Mouse (Mus musculus) c-Kit-positive CD71-positive TER-119-negative erythroid progenitor cells, embryonic 14.5 days (primary cell): ENCODE measurements at regions not wholly inside any gene's neighbourhood (a gene's known extent, or its start where the extent isn't known, plus 50 kb on each side); places are given as distances from the start of the nearest gene placed in this dataset.
"Not testable (repeated sequence)": the region's sequence is repeated elsewhere in the genome, so short reads cannot be mapped to it uniquely, and the experiment has no call there.

Experiments used
- DNase-seq: peaks from one replicate; pipeline ENCODE4 v3.0.0-alpha.2; 2013; ENCODE audit warnings: low read depth

DNA sequence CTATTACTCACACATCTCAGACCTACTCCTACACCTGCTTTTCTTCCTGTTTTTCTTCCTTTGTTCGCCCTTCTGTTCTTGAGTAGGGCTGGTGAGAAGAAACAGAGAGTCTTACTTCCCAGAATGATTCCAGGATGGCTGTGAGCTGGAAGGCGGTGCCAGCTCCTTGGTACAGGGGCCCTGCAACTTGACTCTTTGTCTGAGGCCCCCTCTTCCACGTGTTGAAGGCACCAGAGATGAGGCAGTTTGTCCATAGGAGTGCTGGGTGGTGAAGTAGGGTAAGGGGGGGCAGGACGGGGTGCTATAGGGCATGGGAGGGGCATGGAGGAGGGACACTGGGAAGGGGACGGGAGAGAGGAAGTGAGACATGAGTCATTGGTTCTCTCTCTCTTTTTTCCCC is 60.8 kb downstream of the Dmrta2 start:
- DNase-seq: no peak

DNA sequence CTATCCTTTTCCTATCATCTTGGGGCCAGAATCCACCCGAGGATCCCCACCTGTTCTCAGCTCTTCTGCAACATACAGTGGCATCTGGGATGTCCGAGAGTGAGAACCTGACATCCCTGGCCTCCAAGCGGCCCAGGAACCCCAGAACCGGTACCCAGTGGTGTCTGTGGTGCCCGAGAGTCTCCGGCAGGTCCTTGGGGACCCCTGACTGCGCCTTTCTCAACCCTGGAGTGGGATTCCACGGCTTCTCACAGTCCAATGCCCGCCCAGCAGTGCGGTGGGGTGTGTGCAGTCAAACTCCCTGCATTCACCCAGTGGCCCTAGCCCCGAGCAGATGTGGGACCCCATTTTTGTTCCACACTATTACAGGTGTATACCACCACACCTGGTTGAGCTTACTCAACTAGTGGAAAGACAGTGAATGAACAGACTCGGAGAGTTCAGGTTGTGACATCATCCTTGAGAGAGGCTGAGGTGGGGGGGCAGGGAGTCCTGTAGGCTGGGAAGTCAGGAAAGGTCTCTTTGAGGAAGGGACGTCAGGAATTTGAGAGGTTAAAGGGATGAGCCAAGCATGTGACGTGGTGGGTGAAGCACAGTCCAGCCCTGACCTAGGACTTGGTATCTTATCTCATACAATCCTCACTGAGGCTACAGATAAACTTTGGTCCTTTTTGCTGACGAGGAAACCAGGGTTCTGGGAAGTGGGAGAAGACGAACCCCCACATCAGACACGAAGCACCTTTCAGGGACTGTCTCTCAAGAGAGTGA is 67.2 kb downstream of the Dmrta2 start:
- no peak for DNase-seq

GRCm38 (mm10) chr4:110045651-110046269 is 67.9 kb downstream of the Dmrta2 start:
- DNase-seq: no peak

DNA sequence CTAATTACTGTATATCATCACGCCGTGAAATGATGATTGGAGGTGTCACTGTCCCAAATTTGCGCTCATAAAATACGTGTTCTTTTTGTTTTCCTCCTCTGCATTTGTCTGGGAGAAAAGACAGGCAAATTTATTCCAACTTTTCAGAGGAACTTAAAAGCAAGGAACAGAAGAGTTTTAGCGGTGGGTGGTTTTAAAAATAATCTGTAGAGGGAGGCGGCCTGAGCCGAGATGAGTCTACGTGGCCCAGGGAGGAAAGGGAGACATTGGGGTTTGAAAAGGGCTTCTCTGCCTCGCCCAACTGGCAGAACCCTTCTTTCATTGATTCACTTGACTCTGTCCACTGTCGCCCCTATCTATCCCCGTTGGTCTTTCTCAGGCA is 68.4 kb downstream of the Dmrta2 start:
- DNase-seq: no peak

DNA sequence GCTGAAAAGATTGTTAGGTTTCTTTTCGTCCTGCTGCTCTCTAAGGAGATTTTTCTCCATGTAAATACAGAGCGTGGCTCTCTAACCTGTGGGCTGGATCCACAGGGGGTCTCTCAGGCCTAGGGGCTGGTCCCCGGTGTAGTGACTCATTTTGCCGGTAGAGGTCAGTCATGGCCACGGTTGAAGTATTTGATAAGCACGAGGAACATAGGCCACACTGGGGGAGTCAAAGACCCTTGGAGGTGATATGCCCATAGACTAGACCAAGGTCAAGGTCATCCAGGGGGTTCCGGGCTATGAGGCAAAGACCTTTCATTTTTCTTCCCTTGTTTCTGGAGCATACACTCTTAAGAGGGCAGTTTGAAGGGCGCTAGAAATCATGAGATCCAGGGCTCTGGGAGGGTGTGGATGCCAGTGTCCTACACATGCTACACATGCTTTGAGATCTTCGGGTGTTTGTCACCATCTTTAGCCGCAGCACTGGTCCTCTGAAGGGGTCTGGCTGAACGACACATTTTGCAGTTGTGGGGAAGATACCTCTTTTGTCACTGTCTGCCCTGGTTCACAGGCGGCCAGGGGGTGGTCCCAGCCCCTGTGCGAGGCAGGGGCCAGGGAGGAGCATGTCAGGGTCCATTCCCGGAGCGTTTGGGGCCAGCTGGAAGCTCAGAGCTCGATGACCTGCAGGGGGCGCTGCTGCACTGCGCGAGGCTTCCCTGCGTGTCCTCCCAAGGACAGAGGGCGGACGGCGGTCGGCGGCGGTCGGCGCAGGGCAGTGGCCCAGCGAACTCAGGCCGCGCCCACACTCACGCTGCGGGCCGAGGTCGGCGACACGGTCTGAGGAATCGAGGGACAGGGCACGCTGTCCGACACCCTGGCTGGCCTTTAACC is 72.8 kb downstream of the Dmrta2 start:
- DNase-seq: peak; percentile 42

DNA sequence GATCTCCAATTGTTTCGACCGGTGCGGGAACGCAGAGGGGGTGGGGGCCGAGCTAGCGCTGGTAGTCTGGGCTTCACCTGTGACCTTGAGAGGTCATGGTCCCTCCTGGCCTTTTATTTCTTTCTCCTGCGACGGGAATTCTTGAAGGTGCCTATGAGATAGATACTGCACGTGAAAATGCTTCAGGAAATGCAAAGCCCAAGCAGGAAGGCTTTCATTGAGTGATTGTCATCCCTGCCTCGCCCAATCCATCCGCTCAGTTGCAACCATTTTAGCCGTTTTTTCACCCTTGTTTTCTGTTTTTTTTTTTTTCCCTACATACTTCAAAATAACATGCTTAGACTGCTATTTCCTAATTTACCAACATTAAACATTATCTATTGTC is 73.4 kb downstream of the Dmrta2 start:
- DNase-seq: no peak

- DNase-seq: no peak
These were observed 74.0 kb downstream of the Dmrta2 start for GRCm38 (mm10) chr4:110051872-110052271.

- DNase-seq: no peak
These were observed 75.1 kb downstream of the Dmrta2 start for GRCm38 (mm10) chr4:110052998-110053397.

- DNase-seq: no peak
These were observed 96.0 kb downstream of the Dmrta2 start for GRCm38 (mm10) chr4:110073836-110074235.

DNA sequence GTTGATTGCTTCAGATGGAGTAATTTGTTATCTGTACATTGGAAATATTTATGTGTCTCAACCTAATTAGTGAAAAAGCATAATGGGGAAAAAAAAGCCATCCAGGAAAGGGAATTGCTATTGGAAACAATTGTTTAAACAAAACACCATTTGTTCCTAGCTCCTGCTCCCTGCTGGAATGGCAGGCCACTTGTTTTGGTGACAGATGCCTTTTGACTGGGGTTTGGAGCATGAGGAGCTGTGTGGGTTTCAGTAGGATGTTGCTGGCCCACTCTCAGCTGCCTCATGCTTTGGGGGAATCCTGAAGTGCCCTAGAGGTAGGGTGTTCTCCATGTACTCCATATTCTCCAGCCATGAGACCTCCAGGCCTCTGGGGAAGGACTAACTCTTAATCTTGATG is 105.5 kb downstream of the Dmrta2 start:
- no peak for DNase-seq

- peak; percentile 34 for DNase-seq
These were observed 109.9 kb downstream of the Dmrta2 start for GRCm38 (mm10) chr4:110087570-110088247.

- no peak for DNase-seq
These were observed 115.4 kb downstream of the Dmrta2 start for GRCm38 (mm10) chr4:110093040-110093820.

GRCm38 (mm10) chr4:110094541-110094940 is 116.7 kb downstream of the Dmrta2 start:
- DNase-seq: no peak

GRCm38 (mm10) chr4:110095760-110096593 is 118.1 kb downstream of the Dmrta2 start:
- no peak for DNase-seq

DNA sequence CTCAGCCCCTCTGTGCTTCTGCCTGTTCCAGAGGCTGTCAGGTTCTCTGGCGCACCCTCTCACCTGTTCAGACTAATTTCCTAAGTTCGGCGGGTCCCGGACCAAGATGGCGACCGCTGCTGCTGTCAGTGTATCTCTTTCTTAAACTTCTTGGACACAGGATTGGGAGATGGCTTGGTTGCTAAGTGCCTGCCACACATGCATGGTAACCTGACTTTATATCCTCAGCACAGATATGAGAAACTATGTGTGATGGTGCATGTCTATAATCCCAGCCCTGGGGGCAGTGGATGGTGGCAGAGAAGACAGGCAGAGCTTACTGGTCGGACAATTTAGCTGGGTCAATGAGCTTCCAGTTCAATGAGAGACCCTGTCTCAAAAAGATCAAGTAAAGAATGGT is 126.3 kb downstream of the Dmrta2 start:
- DNase-seq: not testable (repeated sequence)

DNA sequence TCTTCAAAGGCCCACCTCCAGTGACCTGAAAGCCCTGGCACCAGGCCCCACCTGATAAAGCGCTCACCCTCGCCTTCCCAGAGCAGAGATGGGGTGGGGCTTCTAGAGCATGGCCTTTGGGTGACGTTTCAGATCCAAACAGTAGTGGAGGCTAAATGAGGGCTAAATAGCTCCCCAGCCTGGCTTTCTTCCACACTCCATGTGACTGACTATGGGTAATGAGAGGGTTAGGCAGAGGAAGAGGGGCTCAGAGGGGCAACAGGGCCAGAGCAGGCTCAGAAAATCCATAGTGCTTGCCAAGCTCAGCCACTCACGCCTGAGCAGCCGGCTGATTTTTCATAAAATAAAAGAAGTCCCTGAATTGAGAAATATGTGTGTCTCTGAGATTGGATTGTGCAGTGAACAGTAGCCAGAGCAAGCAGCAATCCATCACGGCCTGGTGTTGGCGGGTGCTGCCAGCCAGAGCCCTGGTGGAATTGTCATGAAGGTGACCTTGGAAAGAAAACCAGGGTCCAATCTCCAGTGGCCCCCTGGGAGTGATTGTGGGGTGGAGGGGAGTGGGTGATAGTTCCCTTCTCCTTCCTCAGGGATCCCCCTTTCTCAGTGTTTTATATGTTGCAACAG is 128.9 kb downstream of the Dmrta2 start:
- DNase-seq: no peak

DNA sequence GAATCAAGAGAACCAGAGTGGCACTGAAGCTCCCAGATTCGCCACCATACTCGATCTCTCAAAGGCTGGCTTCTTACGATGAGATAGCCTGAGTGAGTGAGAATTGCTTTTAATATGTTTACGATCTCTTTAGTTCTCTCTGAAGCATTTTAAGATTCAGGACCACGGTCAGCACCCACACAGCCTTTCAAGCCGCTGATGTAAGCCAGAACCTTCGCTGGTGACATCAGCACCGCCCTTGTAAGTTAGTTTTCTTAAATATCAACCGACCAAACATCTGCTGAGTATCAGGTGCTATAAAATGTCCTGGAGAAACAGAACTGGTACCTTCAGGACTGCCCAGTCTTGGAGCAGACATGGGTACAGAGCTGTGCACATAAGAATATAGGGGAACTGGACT is 141.6 kb downstream of the Dmrta2 start:
- DNase-seq: no peak

GRCm38 (mm10) chr4:110119874-110120273 is 142.0 kb downstream of the Dmrta2 start:
- DNase-seq: no peak

GRCm38 (mm10) chr4:110120761-110121160 is 142.9 kb downstream of the Dmrta2 start:
- no peak for DNase-seq

DNA sequence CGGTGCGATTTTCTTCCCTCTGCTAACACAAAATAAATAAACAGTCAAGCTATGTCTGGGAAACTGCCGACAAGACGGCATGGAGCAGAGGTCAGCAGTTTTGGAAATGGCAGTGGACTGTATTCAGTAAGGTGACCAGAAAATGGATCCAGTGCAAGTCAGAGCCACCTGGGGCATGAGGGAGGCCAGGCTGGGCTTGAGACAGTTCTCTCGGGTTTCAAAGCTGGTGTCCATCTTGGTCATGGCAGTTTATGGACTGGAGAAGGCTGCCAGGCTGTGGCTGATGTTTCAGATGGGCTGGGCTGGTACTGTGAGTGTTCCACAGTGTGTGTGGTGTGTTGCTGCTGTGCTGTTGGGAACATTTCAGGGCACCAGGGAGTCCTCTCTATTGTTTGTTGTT is 143.6 kb downstream of the Dmrta2 start:
- no peak for DNase-seq
